Comparison of ENCODE assay signal across 8 mouse cellular contexts in the genomic region with DNA sequence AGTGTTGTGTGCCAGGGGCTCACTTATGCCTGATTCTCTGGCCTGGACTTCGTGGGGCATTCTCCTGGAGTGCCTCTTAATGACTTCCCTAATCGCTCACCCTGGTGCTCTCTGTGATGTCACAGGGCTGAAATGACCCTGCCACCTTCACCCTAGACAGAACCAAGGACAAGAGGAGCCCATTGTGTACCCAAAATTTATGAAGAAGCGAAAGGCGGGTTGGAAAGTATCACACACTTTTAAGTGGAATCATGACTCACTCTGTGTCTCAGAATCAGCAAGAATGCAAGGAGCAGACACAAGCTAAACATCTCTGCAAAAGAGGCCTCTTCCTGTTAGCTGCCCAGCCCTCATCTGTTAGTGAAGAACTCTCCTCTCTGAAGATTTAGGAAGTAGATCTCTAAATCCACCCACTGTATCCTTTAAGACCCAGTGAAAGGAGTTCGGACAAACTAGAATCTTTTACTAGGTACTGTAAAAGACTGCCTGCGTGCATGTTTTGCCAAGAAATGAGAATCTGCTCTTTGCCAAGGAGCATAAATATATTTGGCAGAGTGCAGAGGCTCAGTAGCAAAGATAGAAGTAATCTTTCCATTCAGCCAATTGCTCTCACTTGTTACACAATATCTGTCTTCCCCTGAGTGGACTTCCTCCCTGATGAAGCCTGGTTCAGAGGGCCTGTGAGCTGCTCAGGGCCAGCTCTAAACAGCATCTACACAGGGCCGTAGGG.
DNase-seq lines count a peak whose midpoint lies in the region; ATAC-seq lines count a peak whose summit lies in the region.

No protein-coding gene starts in this region.

- H3K27me3 ChIP-seq in heart, embryonic 15.5 days = no peaks in the 10 kb centered on the region

- H3K27ac ChIP-seq in heart, embryonic 15.5 days = peak overlapping the region; percentile 57; the same call in 1 of the 2 replicates

- intact Hi-C loops in left cerebral cortex, postnatal 14 days (cut with DNase I) = no loop called here

- DNase-seq in adrenal gland, adult (ENCODE audit: inconsistent age in 2 of 2, low spot score in 1 of 2) = peak; percentile 60 to 84
- DNase-seq in adrenal gland, postnatal 4 days (ENCODE audit: low spot score in 2 of 2) = no peak
- DNase-seq in adrenal gland, adult 2 months = peak; percentile 44
- peak; percentile 9 to 30 for DNase-seq in left cerebral cortex, postnatal 14 days (ENCODE audit: low spot score in 2 of 2)
- DNase-seq in thymus, postnatal 36 days = no peak
- no peak for DNase-seq in cerebellum, postnatal 36 days

- H3K4me3 ChIP-seq in heart, embryonic 15.5 days = no peak overlapping the region

- H3K4me1 ChIP-seq in heart, embryonic 15.5 days (replicated peaks) = no peaks in the 10 kb centered on the region

- no peak overlapping the region for H3K4me2 ChIP-seq in heart, embryonic 15.5 days

- H3K36me3 ChIP-seq in heart, embryonic 15.5 days = no peaks in the 10 kb centered on the region

- ATAC-seq in heart, embryonic 15.5 days (replicated peaks; ENCODE audit: insufficient number of reproducible peaks, insufficient read depth, low FRiP score, low read depth) = 0 out of 2 replicates have a peak, but pooled peaks have one; percentile 35
- ATAC-seq in monocyte, adult 5-6 weeks (replicated peaks; ENCODE audit: insufficient number of reproducible peaks, low FRiP score, low TSS enrichment, poor library complexity, severe bottlenecking) = peak; percentile 91

- H3K9ac ChIP-seq in heart, embryonic 15.5 days = no peak overlapping the region

- no peaks in the 10 kb centered on the region for H3K9me3 ChIP-seq in heart, embryonic 15.5 days (replicated peaks)

- 45% methylated on average over 7 of the region's 7 CpGs for WGBS in heart, embryonic 15.5 days

Comparison
In these comparisons a context has a peak if more than half of its experiments do, and no peak if none do; other contexts are left out.
1. DNase-seq: peak in adrenal gland, adult (2 of 2), adrenal gland, adult 2 months (single experiment) and left cerebral cortex, postnatal 14 days (2 of 2); none in adrenal gland, postnatal 4 days (0 of 2), thymus, postnatal 36 days (0 of 2) and cerebellum, postnatal 36 days (0 of 2).